8 mouse cellular contexts compared by ENCODE assay signal in the genomic region with DNA sequence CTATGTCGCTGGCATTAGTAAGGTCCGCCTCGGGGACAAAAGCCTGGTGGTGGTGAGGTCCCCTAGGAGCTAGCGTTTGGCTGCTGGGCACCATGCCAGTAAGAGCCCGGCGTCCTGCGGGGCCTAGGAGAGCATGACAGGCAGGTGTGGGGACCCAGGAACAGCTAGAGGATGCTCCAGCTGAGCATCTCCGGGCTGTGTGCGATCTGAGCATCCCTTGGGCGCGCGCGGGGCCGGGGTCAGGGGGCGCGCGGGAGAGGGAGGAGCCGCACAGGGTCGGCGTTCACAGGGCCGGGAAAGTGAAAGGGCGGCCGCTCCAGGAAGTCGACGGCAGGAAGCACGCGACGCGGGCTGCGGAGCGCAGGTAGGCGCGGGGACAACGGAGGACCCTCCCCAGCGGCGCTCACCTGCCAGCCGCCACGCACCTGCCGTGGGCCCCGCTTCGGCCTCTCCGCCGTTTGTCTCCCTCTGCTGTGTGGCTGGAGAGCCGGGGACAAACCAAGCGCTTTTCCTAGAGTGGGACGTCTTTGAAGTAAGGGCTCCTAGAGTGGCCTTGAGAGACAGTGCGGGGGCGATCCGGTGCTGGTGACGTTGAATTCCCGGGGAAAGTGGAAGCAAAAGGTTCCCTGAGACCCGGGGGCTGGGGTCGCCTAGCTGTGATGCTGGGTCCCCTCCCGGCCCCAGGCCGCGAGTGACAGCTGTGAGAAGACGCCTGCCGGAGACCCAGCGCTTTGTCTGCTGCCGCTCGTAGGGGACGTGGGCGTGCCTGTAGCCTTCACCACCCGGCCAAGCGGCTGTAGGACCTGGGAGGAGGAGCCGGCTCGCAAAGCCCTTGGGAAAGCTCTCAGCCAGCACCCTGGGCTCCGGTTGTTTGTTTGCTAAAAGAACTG. TPM values are rescaled to one million over a fixed set of nuclear protein-coding genes. Genes with fewer than 3 reads are reported as not detected.
DNase-seq lines count a peak whose midpoint lies in the region; ATAC-seq lines count a peak whose summit lies in the region.

No protein-coding gene starts in this region.

- intact Hi-C loops in gastrocnemius, postnatal 36 days (cut with DNase I): loop anchor here (2.0 to 5.0 kb wide), 2 partner anchors 13 to 159 kb away; no protein-coding TSS in a partner anchor
- intact Hi-C loops in left cerebral cortex, postnatal 4 days (cut with DNase I): loop anchor here (2.0 kb wide), 1 partner anchor 37 kb away; no protein-coding TSS in a partner anchor

- peak overlapping the region; percentile 49 for H3K9ac ChIP-seq in intestine, embryonic 14.5 days (ENCODE audit: low read length)

- H3K36me3 ChIP-seq in intestine, embryonic 14.5 days (ENCODE audit: control insufficient read depth, insufficient read depth, low read length): no peaks in the 10 kb centered on the region

- H3K4me3 ChIP-seq in intestine, embryonic 14.5 days (ENCODE audit: low read depth, low read length): peak overlapping the region; percentile 51

- H3K4me2 ChIP-seq in intestine, embryonic 14.5 days (ENCODE audit: low read length): peak overlapping the region; percentile 98

- H3K4me1 ChIP-seq in intestine, embryonic 14.5 days (replicated peaks; ENCODE audit: control insufficient read depth, insufficient read depth, low read length): peaks cover 19% of the 10 kb centered on the region

- ATAC-seq in intestine, embryonic 14.5 days (replicated peaks; ENCODE audit: low FRiP score, low TSS enrichment, low read depth): peak; percentile 68

- peak; percentile 82 to 84 for DNase-seq in adrenal gland, adult 18-20 months (ENCODE audit: low spot score in 2 of 2)
- peak; percentile 80 for DNase-seq in embryo, embryonic 10 days (ENCODE audit: low spot score)
- peak; percentile 74 for DNase-seq in gastrocnemius, postnatal 36 days
- DNase-seq in intestine, embryonic 14.5 days (ENCODE audit: low spot score): peak; percentile 85
- peak; percentile 78 for DNase-seq in left cerebral cortex, postnatal 4 days
- DNase-seq in mesoderm, embryonic 11.5 days (ENCODE audit: low read depth, low spot score): peak; percentile 70
- DNase-seq in right cerebral cortex, postnatal 25 days: peak; percentile 79
- DNase-seq in yolk sac, embryonic 10.5 days (ENCODE audit: low spot score): peak; percentile 81

- H3K27ac ChIP-seq in intestine, embryonic 14.5 days (ENCODE audit: low read depth): peak overlapping the region; percentile 60

- no peaks in the 10 kb centered on the region for H3K9me3 ChIP-seq in intestine, embryonic 14.5 days (ENCODE audit: control insufficient read depth, low read length)

- under 1% methylated on average over 68 of the region's 68 CpGs for WGBS in intestine, embryonic 14.5 days

- H3K27me3 ChIP-seq in intestine, embryonic 14.5 days (replicated peaks; ENCODE audit: control insufficient read depth, insufficient read depth, low read length): peaks cover 14% of the 10 kb centered on the region

RNA-seq across cellular contexts. Expression of a gene that starts 9.5 kb away (rescaled TPM):
- total RNA-seq in adrenal gland, adult 18-20 months (2021): 10 to 100 TPM in 1 of 2 experiments, 1 to 10 TPM in 1; 8.9 to 10.4 TPM
- 1 to 10 TPM; 3.3 to 3.6 TPM for total RNA-seq in gastrocnemius, postnatal 36 days (2021)
- 14.7 and 14.8 TPM in 2 replicates for polyA plus RNA-seq in intestine, embryonic 14.5 days (2014; fragmentation: Nextera tagmentation; extraction: Ambion mirVana)
- total RNA-seq in left cerebral cortex, postnatal 4 days (2021): 10 to 100 TPM; 18.4 to 19.4 TPM

RNA-seq across cellular contexts. Expression of a gene that starts 19.0 kb away (rescaled TPM):
- total RNA-seq in adrenal gland, adult 18-20 months (2021): 1 to 10 TPM; 5.7 to 7.2 TPM
- total RNA-seq in gastrocnemius, postnatal 36 days (2021): 1 to 10 TPM; 7.7 to 8.6 TPM
- polyA plus RNA-seq in intestine, embryonic 14.5 days (2014; fragmentation: Nextera tagmentation; extraction: Ambion mirVana): 0.80 and 1.2 TPM in 2 replicates
- total RNA-seq in left cerebral cortex, postnatal 4 days (2021): 10 to 100 TPM; 11.9 to 12.6 TPM

Comparison
In these comparisons a context has a peak if more than half of its experiments do, and no peak if none do; other contexts are left out.
1. Peak in every context shown above with its lines: DNase-seq, ATAC-seq, H3K4me3 ChIP-seq and H3K27ac ChIP-seq.